Comparison of ENCODE assay signal across 25 mouse cellular contexts in the genomic region with DNA sequence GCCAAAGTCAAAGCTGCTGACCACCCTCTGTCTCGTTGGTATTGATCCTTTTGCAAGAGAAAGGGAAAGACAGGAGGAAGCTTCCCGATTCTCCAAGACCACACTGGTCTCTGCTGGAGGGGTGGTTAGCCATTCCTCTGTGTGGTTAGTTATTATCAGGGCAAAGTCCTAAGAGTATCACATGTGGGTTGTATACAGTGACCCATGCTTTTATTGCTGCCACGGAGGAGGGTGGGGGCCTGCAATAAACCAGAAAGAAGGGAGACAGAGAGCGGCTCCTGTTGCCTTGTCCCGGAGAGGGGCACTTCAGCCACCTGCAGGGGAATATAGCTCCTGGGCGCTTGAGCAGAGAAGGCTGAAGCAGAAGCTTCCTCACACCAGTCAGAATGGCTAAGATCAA. TPM values are rescaled to one million over a fixed set of nuclear protein-coding genes. Genes with fewer than 3 reads are reported as not detected.
DNase-seq lines count a peak whose midpoint lies in the region; ATAC-seq lines count a peak whose summit lies in the region.
"Had no signal": no experiment of that assay in that cellular context is flagged by ENCODE, and none has a peak within 500 bp of the region (broad histone marks: within the 10 kb centered on the region; RNA-seq: fewer than 3 reads in every experiment).

No protein-coding gene starts in this region.

- no peaks in the 10 kb centered on the region for H3K27me3 ChIP-seq in heart, embryonic 11.5 days (ENCODE audit: control insufficient read depth, insufficient read depth, low read length)
- H3K27me3 ChIP-seq in kidney, embryonic 16.5 days (ENCODE audit: insufficient read depth, low read length): no peaks in the 10 kb centered on the region
- no peaks in the 10 kb centered on the region for H3K27me3 ChIP-seq in intestine, embryonic 15.5 days (replicated peaks)
- H3K27me3 ChIP-seq in intestine, embryonic 16.5 days (replicated peaks; ENCODE audit: control insufficient read depth, insufficient read depth, low read length): no peaks in the 10 kb centered on the region

- no peak overlapping the region for H3K9ac ChIP-seq in heart, embryonic 11.5 days (ENCODE audit: low read depth, low read length)
- H3K9ac ChIP-seq in kidney, embryonic 16.5 days (replicated peaks; ENCODE audit: low read length): no peak overlapping the region
- no peak overlapping the region for H3K9ac ChIP-seq in intestine, embryonic 15.5 days
- H3K9ac ChIP-seq in intestine, embryonic 16.5 days (ENCODE audit: low read depth, low read length): no peak overlapping the region
- H3K9ac ChIP-seq: embryonic facial prominence, embryonic 13.5 days; embryonic facial prominence, embryonic 15.5 days; forebrain, embryonic 12.5 days had no signal

- no peak for ATAC-seq in heart, embryonic 11.5 days (replicated peaks; ENCODE audit: insufficient number of reproducible peaks, low FRiP score, low TSS enrichment)
- 0 out of 2 replicates have a peak, but pooled peaks have one; percentile 35 for ATAC-seq in kidney, embryonic 16.5 days (ENCODE audit: low FRiP score, low TSS enrichment)
- ATAC-seq in intestine, embryonic 15.5 days: peak; percentile 49
- ATAC-seq in intestine, embryonic 16.5 days: peak; percentile 71
- ATAC-seq: forebrain, embryonic 14.5 days had no signal

- no peak overlapping the region for H3K4me2 ChIP-seq in heart, embryonic 11.5 days
- H3K4me2 ChIP-seq in kidney, embryonic 16.5 days (replicated peaks; ENCODE audit: low read depth, low read length): no peak overlapping the region
- no peak overlapping the region for H3K4me2 ChIP-seq in intestine, embryonic 15.5 days (replicated peaks)
- no peak overlapping the region for H3K4me2 ChIP-seq in intestine, embryonic 16.5 days (ENCODE audit: low read depth, low read length)
- H3K4me2 ChIP-seq: embryonic facial prominence, embryonic 13.5 days; embryonic facial prominence, embryonic 15.5 days; forebrain, embryonic 12.5 days had no signal

- DNase-seq in heart, adult 11 months: peak; percentile 75
- no peak for DNase-seq in kidney, postnatal 10 days
- no peak for DNase-seq in layer of hippocampus, postnatal 25 days (ENCODE audit: extremely low spot score in 1 of 2, low spot score in 1 of 2)
- DNase-seq in urinary bladder, postnatal 4 days (ENCODE audit: low spot score in 2 of 2): no peak
- DNase-seq: adrenal gland, adult 2 months; adrenal gland, postnatal 10 days; adrenal gland, postnatal 25 days; cerebellum, adult 11 months; cerebellum, adult 18-20 months; cerebellum, adult 8-10 months; cerebellum, adult 9-11 months; cerebellum, postnatal 14 days; cerebellum, postnatal 36 days; embryo, embryonic 11 days had no signal

- H3K4me3 ChIP-seq in heart, embryonic 11.5 days (ENCODE audit: low read depth, low read length): no peak overlapping the region
- H3K4me3 ChIP-seq in kidney, embryonic 16.5 days (ENCODE audit: low read length): no peak overlapping the region
- no peak overlapping the region for H3K4me3 ChIP-seq in intestine, embryonic 15.5 days (replicated peaks)
- H3K4me3 ChIP-seq in intestine, embryonic 16.5 days (ENCODE audit: low read length): no peak overlapping the region
- H3K4me3 ChIP-seq: embryonic facial prominence, embryonic 13.5 days; embryonic facial prominence, embryonic 15.5 days; erythroblast, embryonic 14.5 days; forebrain, embryonic 10.5 days; forebrain, embryonic 12.5 days had no signal

- no peak overlapping the region for H3K27ac ChIP-seq in heart, embryonic 11.5 days (ENCODE audit: low read depth, low read length)
- no peak overlapping the region for H3K27ac ChIP-seq in kidney, embryonic 16.5 days (ENCODE audit: low read length)
- no peak overlapping the region for H3K27ac ChIP-seq in intestine, embryonic 15.5 days
- no peak overlapping the region for H3K27ac ChIP-seq in intestine, embryonic 16.5 days (ENCODE audit: low read length)
- H3K27ac ChIP-seq: embryonic facial prominence, embryonic 13.5 days; embryonic facial prominence, embryonic 15.5 days; forebrain, embryonic 10.5 days; forebrain, embryonic 12.5 days had no signal

- H3K36me3 ChIP-seq in heart, embryonic 11.5 days (ENCODE audit: control insufficient read depth, insufficient read depth, low read length): no peaks in the 10 kb centered on the region
- no peaks in the 10 kb centered on the region for H3K36me3 ChIP-seq in kidney, embryonic 16.5 days (ENCODE audit: insufficient read depth, low read length)
- no peaks in the 10 kb centered on the region for H3K36me3 ChIP-seq in intestine, embryonic 15.5 days
- no peaks in the 10 kb centered on the region for H3K36me3 ChIP-seq in intestine, embryonic 16.5 days (ENCODE audit: control insufficient read depth, insufficient read depth, low read length)
- H3K36me3 ChIP-seq: embryonic facial prominence, embryonic 13.5 days; embryonic facial prominence, embryonic 15.5 days; forebrain, embryonic 10.5 days; forebrain, embryonic 12.5 days had no signal

- H3K4me1 ChIP-seq in heart, embryonic 11.5 days (ENCODE audit: control insufficient read depth, insufficient read depth, low read length): no peaks in the 10 kb centered on the region
- no peaks in the 10 kb centered on the region for H3K4me1 ChIP-seq in kidney, embryonic 16.5 days (ENCODE audit: insufficient read depth, low read length)
- H3K4me1 ChIP-seq in intestine, embryonic 15.5 days (replicated peaks): no peaks in the 10 kb centered on the region
- no peaks in the 10 kb centered on the region for H3K4me1 ChIP-seq in intestine, embryonic 16.5 days (ENCODE audit: control insufficient read depth, insufficient read depth, low read length)
- H3K4me1 ChIP-seq: embryonic facial prominence, embryonic 13.5 days; embryonic facial prominence, embryonic 15.5 days; forebrain, embryonic 10.5 days; forebrain, embryonic 12.5 days had no signal

- 82% methylated on average over 6 of the region's 6 CpGs for WGBS in heart, embryonic 11.5 days (ENCODE audit: insufficient replicate concordance)
- WGBS in kidney, embryonic 16.5 days: 65% methylated on average over 6 of the region's 6 CpGs
- 62% methylated on average over 6 of the region's 6 CpGs for WGBS in intestine, embryonic 15.5 days
- WGBS in intestine, embryonic 16.5 days: 60% methylated on average over 6 of the region's 6 CpGs

- H3K9me3 ChIP-seq in heart, embryonic 11.5 days (replicated peaks; ENCODE audit: control insufficient read depth, low read length): no peaks in the 10 kb centered on the region
- no peaks in the 10 kb centered on the region for H3K9me3 ChIP-seq in kidney, embryonic 16.5 days (ENCODE audit: low read length)
- H3K9me3 ChIP-seq in intestine, embryonic 15.5 days: no peaks in the 10 kb centered on the region
- H3K9me3 ChIP-seq in intestine, embryonic 16.5 days (ENCODE audit: control insufficient read depth, low read length): no peaks in the 10 kb centered on the region
- H3K9me3 ChIP-seq: embryonic facial prominence, embryonic 13.5 days; embryonic facial prominence, embryonic 15.5 days; forebrain, embryonic 10.5 days; forebrain, embryonic 12.5 days had no signal

RNA-seq across cellular contexts. Expression of a gene that starts 41.2 kb away (rescaled TPM):
- 17.1 and 18.7 TPM in 2 replicates for polyA plus RNA-seq in heart, embryonic 11.5 days (2014; fragmentation: Nextera tagmentation; extraction: Ambion mirVana)
- polyA plus RNA-seq in kidney, embryonic 16.5 days (2015; fragmentation: Nextera tagmentation; extraction: Ambion mirVana): 29.4 and 30.3 TPM in 2 replicates
- polyA plus RNA-seq in intestine, embryonic 15.5 days (2015; fragmentation: Nextera tagmentation; extraction: Ambion mirVana): 12.6 and 14.4 TPM in 2 replicates
- 10.1 and 10.3 TPM in 2 replicates for polyA plus RNA-seq in intestine, embryonic 16.5 days (2015; fragmentation: Nextera tagmentation; extraction: Ambion mirVana)
- total RNA-seq in layer of hippocampus, postnatal 25 days (2021): 1 to 10 TPM; 4.6 to 5.3 TPM
- polyA plus RNA-seq: C2C12 had no signal

RNA-seq across cellular contexts. Expression of a gene that starts 52.1 kb away (rescaled TPM):
- 38.3 and 53.0 TPM in 2 replicates for polyA plus RNA-seq in heart, embryonic 11.5 days (2014; fragmentation: Nextera tagmentation; extraction: Ambion mirVana)
- polyA plus RNA-seq in kidney, embryonic 16.5 days (2015; fragmentation: Nextera tagmentation; extraction: Ambion mirVana): 76.2 and 80.2 TPM in 2 replicates
- polyA plus RNA-seq in intestine, embryonic 15.5 days (2015; fragmentation: Nextera tagmentation; extraction: Ambion mirVana): 38.5 and 43.0 TPM in 2 replicates
- polyA plus RNA-seq in intestine, embryonic 16.5 days (2015; fragmentation: Nextera tagmentation; extraction: Ambion mirVana): 33.0 and 33.9 TPM in 2 replicates
- total RNA-seq in layer of hippocampus, postnatal 25 days (2021): 10 to 100 TPM; 10.4 to 12.1 TPM
